Mouse (Mus musculus) embryonic facial prominence, embryonic 11.5 days (tissue): ENCODE results near the gene Tbx5. TPM values are rescaled to one million over a fixed set of nuclear protein-coding genes. Genes with fewer than 3 reads are reported as not detected.
"Not testable (repeated sequence)": the region's sequence is repeated elsewhere in the genome, so short reads cannot be mapped to it uniquely, and the experiment has no call there.

Experiments used
- ATAC-seq: fragments of 200-750 bp; cut with Nextera tagmentation; replicated peaks from 2 replicates; pipeline ENCODE4 v1.8.0; 2017; ENCODE audit warnings: low read depth; ENCODE audit not compliant: insufficient number of reproducible peaks, low FRiP score, low TSS enrichment
- DNase-seq: peaks from one replicate; pipeline ENCODE4 v3.0.0-alpha.2; 2015; ENCODE audit warnings: low spot score
- H3K27ac ChIP-seq: fragments of 300-500 bp; sonication (generic); replicated peaks from 2 replicates; pipeline ENCODE4 v1.5.1; 2014; ENCODE audit warnings: mild to moderate bottlenecking, low read depth, low read length, control low read depth
- H3K27me3 ChIP-seq: fragments of 300-500 bp; sonication (generic); 2 replicates; pipeline ENCODE4 v1.6.1; 2014; ENCODE audit warnings: mild to moderate bottlenecking, low read length, moderate library complexity, mixed read lengths; ENCODE audit not compliant: control insufficient read depth, insufficient read depth
- H3K36me3 ChIP-seq: fragments of 300-500 bp; sonication (generic); replicated peaks from 2 replicates; pipeline ENCODE4 v1.6.1; 2014; ENCODE audit warnings: low read depth, mild to moderate bottlenecking, low read length, moderate library complexity, mixed read lengths; ENCODE audit not compliant: control insufficient read depth, insufficient read depth
- H3K4me1 ChIP-seq: fragments of 300-500 bp; sonication (generic); 2 replicates; pipeline ENCODE4 v1.6.1; 2014; ENCODE audit warnings: low read length, mixed read lengths; ENCODE audit not compliant: control insufficient read depth, insufficient read depth
- H3K4me2 ChIP-seq: fragments of 300-500 bp; sonication (generic); 2 replicates; pipeline ENCODE4 v1.6.1; 2014; ENCODE audit warnings: low read depth, mild to moderate bottlenecking, control low read depth, low read length, moderate library complexity
- H3K4me3 ChIP-seq: fragments of 300-500 bp; sonication (generic); 2 replicates; pipeline ENCODE4 v1.5.1; 2014; ENCODE audit warnings: low read depth, low read length, control low read depth
- H3K9ac ChIP-seq: fragments of 300-500 bp; sonication (generic); replicated peaks from 2 replicates; pipeline ENCODE4 v1.6.1; 2014; ENCODE audit warnings: mild to moderate bottlenecking, control low read depth, low read length
- H3K9me3 ChIP-seq: fragments of 300-500 bp; sonication (generic); replicated peaks from 2 replicates; pipeline ENCODE4 v1.6.1; 2016; ENCODE audit warnings: mild to moderate bottlenecking, low read length, inconsistent platforms, mixed read lengths; ENCODE audit not compliant: control insufficient read depth
- WGBS: fragments of 180-500 bp; shearing (Covaris S2); extraction: QIAGEN DNeasy Blood & Tissue Kit; methylation state at CpG from one replicate; pipeline ENCODE4 v1.1.7; 2014; 5-methylcytosine and 5-hydroxymethylcytosine counted together
- polyA plus RNA-seq: library from polyadenylated mRNA; unstranded; fragments of >200 nt; fragmentation: Nextera tagmentation; extraction: Ambion mirVana; gene quantifications from 2 replicates; pipeline ENCODE4 v1.2.1, GENCODE M21; 2014

The Tbx5 gene
- polyA plus RNA-seq, 1 experiment from 2014 or later = 0.55 TPM

DNA sequence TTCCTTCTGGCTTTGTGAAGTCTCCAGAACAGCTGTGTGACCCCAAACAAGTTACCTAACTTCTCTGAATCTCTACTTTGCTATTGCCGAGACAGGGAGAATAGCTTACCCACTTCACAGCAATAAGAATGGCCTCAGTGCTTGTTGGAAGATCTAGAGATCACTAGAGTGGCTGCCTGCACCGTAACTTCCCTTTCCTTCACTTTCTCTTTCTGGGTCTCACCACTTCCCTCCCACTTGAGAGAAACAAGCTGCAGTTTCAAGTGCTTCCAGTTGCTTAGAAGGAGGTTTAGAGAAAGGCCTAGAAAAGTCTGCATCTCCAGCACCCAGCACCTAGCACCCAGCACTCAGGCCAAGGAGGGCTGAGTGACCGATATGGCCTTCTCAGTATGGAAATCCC, 64.1 kb downstream of the Tbx5 start:
- H3K9me3 ChIP-seq = no peaks in the 10 kb centered on the region
- no peak overlapping the region for H3K4me3 ChIP-seq
- H3K9ac ChIP-seq = no peak overlapping the region
- H3K27ac ChIP-seq = no peak overlapping the region
- ATAC-seq (no peak), DNase-seq (no peak)
- H3K36me3 ChIP-seq = no peaks in the 10 kb centered on the region
- H3K4me1 ChIP-seq = no peaks in the 10 kb centered on the region
- 80% methylated on average over 3 of the region's 3 CpGs for WGBS
- no peaks in the 10 kb centered on the region for H3K27me3 ChIP-seq
- no peak overlapping the region for H3K4me2 ChIP-seq

DNA sequence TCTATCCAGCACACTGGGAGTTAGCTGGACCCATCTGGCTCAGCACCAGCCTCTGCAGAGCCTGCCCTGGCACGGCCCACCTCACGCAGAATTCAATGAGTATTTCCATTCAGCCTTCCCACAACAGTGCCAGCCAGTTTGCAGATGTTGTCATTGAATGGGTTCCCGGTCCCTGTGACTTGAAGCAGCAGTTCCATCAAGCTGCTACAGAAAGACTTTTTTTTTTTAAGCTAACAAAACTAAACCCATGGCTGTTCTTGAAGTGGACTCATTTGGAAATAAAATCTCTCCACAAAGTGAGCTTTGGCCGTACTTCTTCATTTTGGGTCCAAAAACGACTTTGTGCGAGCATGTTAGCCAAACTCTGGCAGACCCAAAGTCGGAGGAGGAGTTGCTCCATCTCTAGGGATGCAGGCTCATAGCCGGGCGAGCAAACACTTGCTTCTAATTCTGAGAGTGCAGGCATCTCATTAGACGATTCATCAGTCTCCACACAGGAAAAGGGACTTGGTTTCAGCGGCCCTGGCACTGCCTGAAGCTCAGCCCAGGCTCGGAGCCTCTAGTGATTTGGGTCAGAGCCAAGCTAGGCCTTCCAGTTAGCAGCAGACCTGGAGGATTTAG, 84.2 kb downstream of the Tbx5 start:
- Histone ChIP-seq H3K27me3 (no peaks in the 10 kb centered on the region), H3K4me3 (no peak overlapping the region)
- DNase-seq = no peak

DNA sequence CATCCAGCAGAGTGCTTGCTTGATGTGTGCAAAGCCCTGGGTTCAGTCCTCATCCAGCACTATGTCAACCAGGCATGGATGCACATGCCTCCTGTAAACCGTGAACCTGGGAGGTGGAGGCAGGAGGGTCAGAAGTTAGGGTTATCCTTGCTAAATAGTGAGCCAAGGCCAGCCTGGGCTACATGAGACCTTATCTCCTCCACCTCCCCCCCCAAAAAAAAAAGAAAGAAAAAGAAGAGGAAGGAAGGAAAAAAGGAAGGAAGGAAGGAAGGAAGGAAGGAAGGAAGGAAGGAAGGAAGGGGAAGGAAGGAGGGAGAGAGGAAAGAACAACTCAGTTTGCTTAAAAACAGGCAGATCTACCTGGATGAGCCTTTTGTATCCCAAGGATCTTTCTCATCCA, 85.9 kb downstream of the Tbx5 start:
- WGBS = 83% methylated on average over 1 of the region's 1 CpGs
- H3K27ac ChIP-seq, H3K9ac ChIP-seq, DNase-seq, H3K27me3 ChIP-seq, H3K4me2 ChIP-seq, H3K36me3 ChIP-seq, ATAC-seq, H3K4me1 ChIP-seq, H3K4me3 ChIP-seq, H3K9me3 ChIP-seq: not testable (repeated sequence)

More for the DNA sequence above, 84.2 kb downstream of the Tbx5 start:
- no peak overlapping the region for H3K4me2 ChIP-seq
- 78% methylated on average over 12 of the region's 12 CpGs for WGBS
- no peak for ATAC-seq
- H3K4me1 ChIP-seq = no peaks in the 10 kb centered on the region
- no peaks in the 10 kb centered on the region for H3K36me3 ChIP-seq
- H3K9me3 ChIP-seq = no peaks in the 10 kb centered on the region
- no peak overlapping the region for H3K9ac ChIP-seq
- H3K27ac ChIP-seq = no peak overlapping the region

DNA sequence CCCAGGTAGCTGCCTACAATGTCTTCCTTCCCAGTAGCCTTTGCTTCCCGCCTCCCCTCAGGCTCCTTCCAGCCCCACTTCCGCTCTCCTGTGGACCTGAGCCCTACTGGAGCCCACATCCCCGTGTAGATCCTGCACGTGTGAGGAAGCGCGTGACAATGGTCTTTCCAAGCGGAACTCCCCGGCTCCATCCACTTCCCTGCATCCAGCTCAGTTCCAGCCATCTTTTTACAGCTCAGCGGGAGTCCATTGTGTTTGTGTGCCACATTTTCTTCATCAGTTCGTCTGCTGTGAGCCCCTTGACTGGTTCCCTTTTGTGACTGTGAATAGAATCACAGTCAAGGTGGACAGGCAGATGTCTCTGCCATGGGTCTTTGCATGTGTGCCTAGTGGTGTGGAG, 88.5 kb downstream of the Tbx5 start:
- H3K4me2 ChIP-seq = no peak overlapping the region
- no peaks in the 10 kb centered on the region for H3K27me3 ChIP-seq
- no peaks in the 10 kb centered on the region for H3K36me3 ChIP-seq
- ATAC-seq (no peak), DNase-seq (no peak)
- no peaks in the 10 kb centered on the region for H3K4me1 ChIP-seq
- no peak overlapping the region for H3K27ac ChIP-seq
- H3K9ac ChIP-seq = no peak overlapping the region
- H3K4me3 ChIP-seq = no peak overlapping the region
- WGBS = 66% methylated on average over 10 of the region's 10 CpGs
- no peaks in the 10 kb centered on the region for H3K9me3 ChIP-seq

DNA sequence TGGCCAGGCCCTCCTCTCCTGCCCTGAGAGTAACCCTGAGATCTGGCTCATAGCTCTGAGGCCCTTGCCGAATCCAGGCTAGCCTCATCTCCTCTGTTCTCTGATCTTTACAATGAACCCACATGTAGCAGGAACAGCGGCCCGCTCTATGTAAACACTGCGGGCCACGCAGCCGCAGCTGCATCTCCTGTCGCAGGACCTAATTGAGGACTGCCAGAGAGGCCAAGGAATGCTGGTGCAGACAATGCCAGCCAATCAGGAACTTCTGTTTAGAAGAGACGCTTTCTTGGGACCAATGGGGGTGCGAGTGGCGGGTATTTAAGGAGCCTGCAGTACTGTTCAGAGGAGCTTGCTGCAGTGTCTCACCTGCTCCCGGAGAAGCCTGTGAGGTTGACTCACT, 89.8 kb downstream of the Tbx5 start:
- no peaks in the 10 kb centered on the region for H3K9me3 ChIP-seq
- peak; percentile 14 for DNase-seq
- no peak overlapping the region for H3K4me3 ChIP-seq
- WGBS = 55% methylated on average over 11 of the region's 11 CpGs
- no peak for ATAC-seq
- no peaks in the 10 kb centered on the region for H3K36me3 ChIP-seq
- no peak overlapping the region for H3K27ac ChIP-seq
- no peaks in the 10 kb centered on the region for H3K27me3 ChIP-seq
- no peak overlapping the region for H3K9ac ChIP-seq
- H3K4me2 ChIP-seq = no peak overlapping the region
- no peaks in the 10 kb centered on the region for H3K4me1 ChIP-seq

Other genes starting within 250 kb of the Tbx5 start
- gene Tbx3, start 162.0 kb upstream of the Tbx5 start, polyA plus RNA-seq = 36.9 and 39.8 TPM in 2 replicates